Mouse (Mus musculus) stomach, embryonic 16.5 days (tissue): ENCODE measurements around the gene Naa15. TPM values are rescaled to one million over a fixed set of nuclear protein-coding genes. Genes with fewer than 3 reads are reported as not detected.

Source experiments
- ATAC-seq: fragments of 200-750 bp; cut with Nextera tagmentation; 2 replicates; pipeline ENCODE4 v1.8.0; 2017; ENCODE audit warnings: moderate number of reproducible peaks, moderate TSS enrichment; ENCODE audit not compliant: insufficient read depth, low FRiP score
- H3K27ac ChIP-seq: fragments of 300-500 bp; sonication (generic); 2 replicates; pipeline ENCODE4 v1.5.1; 2014; ENCODE audit warnings: low read length
- H3K27me3 ChIP-seq: fragments of 300-500 bp; sonication (generic); 2 replicates; pipeline ENCODE4 v1.6.1; 2014; ENCODE audit warnings: low read length, control low read depth, mixed read lengths; ENCODE audit not compliant: control insufficient read depth, insufficient read depth
- H3K36me3 ChIP-seq: fragments of 300-500 bp; sonication (generic); 2 replicates; pipeline ENCODE4 v1.6.1; 2014; ENCODE audit warnings: low read length; ENCODE audit not compliant: control insufficient read depth, insufficient read depth
- H3K4me1 ChIP-seq: fragments of 300-500 bp; sonication (generic); 2 replicates; pipeline ENCODE4 v1.6.1; 2014; ENCODE audit warnings: low read length, control low read depth, mixed read lengths; ENCODE audit not compliant: control insufficient read depth, insufficient read depth
- H3K4me2 ChIP-seq: fragments of 300-500 bp; sonication (generic); 2 replicates; pipeline ENCODE4 v1.6.1; 2014; ENCODE audit warnings: low read depth, low read length, mixed read lengths
- H3K4me3 ChIP-seq: fragments of 300-500 bp; sonication (generic); replicated peaks from 2 replicates; pipeline ENCODE4 v1.5.1; 2014; ENCODE audit warnings: mild to moderate bottlenecking, low read length
- H3K9ac ChIP-seq: fragments of 300-500 bp; sonication (generic); 2 replicates; pipeline ENCODE4 v1.6.1; 2014; ENCODE audit warnings: low read length
- H3K9me3 ChIP-seq: fragments of 300-500 bp; sonication (generic); replicated peaks from 2 replicates; pipeline ENCODE4 v1.6.1; 2016; ENCODE audit warnings: low read length, control low read depth; ENCODE audit not compliant: control insufficient read depth
- WGBS: fragments of 180-500 bp; shearing (Covaris S2); extraction: QIAGEN DNeasy Blood & Tissue Kit; methylation state at CpG from one replicate; pipeline ENCODE4 v1.1.7; 2014; 5-methylcytosine and 5-hydroxymethylcytosine counted together
- polyA plus RNA-seq: library from polyadenylated mRNA; unstranded; fragments of >200 nt; fragmentation: Nextera tagmentation; extraction: Ambion mirVana; gene quantifications from 2 replicates; pipeline ENCODE4 v1.2.1, GENCODE M21; 2015

Naa15 gene
- 25.3 and 28.9 TPM in 2 replicates for polyA plus RNA-seq

DNA sequence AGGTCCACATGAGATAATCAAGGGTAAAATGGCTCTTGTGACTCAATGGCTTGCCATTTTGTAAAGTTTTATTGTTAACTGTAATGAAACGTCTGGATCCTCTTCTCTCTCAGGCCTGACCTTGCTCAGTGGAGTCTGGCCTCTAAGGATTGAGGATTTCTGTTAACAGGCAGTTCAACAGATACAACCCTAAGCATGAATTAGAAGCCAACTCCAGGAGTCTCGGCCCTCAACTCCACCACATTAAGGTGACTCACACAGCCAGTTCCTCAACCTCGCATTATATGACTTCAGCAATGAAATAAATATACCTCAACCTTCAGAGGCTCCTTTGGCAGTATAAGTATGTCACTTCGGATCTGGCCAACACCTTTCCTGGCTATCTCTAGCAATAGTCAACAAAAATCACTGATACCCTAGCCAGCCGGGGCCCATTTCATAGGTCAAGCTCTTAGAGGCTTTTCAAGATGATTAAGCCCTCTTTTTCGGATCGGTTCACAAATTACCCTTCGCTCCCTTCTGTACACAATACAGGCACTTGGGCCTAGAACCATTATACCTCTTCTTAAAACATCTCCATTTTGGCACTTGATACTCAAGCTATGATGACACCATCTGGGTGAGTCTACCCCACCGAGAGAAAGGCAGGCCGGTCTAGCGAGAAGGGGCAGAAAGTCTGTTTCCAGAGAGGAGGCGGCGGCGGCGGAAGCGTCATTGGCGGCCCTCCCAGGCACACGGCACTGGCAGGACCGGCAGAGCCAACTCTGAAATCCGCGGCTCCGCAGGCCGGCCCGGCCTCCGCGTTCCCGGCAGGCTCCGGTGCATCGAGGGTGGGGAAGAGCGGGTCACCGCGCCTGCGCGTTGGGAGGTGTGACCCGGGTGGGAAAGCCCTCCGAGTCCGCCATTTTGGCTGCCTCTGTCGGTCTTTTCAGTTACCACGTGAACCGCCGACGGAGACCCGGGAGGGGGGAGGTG is at the start of gene Naa15:
TSS of gene Naa15 (plus strand) at position 51 of the 975 bp plus-strand sequence.
- H3K9ac ChIP-seq: peak within 1 kb of the TSS; percentile 96
- H3K27me3 ChIP-seq: no peaks in the 10 kb centered on the region
- H3K4me2 ChIP-seq: peak within 1 kb of the TSS; percentile 71
- peak within 1 kb of the TSS; percentile 95 for H3K27ac ChIP-seq
- H3K4me3 ChIP-seq: peak within 1 kb of the TSS; percentile 93
- peaks cover 21% of the 10 kb centered on the region for H3K4me1 ChIP-seq
- WGBS: 3% methylated on average over 43 of the region's 43 CpGs
- no peaks in the 10 kb centered on the region for H3K36me3 ChIP-seq
- peak; percentile 91 for ATAC-seq
- no peaks in the 10 kb centered on the region for H3K9me3 ChIP-seq

DNA sequence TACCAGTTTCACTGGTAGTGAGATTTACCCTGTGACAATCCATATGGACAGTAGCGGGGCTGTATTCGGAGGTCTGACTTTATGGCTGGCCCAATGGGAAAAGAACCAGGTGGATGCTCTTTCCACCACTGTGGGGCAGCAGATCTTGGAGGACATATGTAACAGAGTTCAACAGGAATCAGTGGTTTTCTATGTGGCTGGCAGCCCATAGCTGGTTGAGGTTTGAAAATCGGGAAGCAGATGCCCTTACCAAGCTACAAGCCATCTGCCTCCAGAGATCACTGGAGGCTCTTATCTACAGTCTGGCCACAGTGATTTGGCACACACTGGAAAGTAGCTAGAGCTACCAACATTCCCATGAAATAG is 49.4 kb upstream of the Naa15 start:
- Histone ChIP-seq H3K27ac (no peak overlapping the region), H3K4me3 (0 out of 2 replicates have a peak overlapping the region, but pooled peaks have one; percentile 47), H3K4me2 (peak overlapping the region; percentile 64), H3K9me3 (no peaks in the 10 kb centered on the region), H3K9ac (peak overlapping the region; percentile 37), H3K4me1 (no peaks in the 10 kb centered on the region), H3K27me3 (no peaks in the 10 kb centered on the region), H3K36me3 (no peaks in the 10 kb centered on the region)
- 6% methylated on average over 3 of the region's 3 CpGs for WGBS
- no peak for ATAC-seq

DNA sequence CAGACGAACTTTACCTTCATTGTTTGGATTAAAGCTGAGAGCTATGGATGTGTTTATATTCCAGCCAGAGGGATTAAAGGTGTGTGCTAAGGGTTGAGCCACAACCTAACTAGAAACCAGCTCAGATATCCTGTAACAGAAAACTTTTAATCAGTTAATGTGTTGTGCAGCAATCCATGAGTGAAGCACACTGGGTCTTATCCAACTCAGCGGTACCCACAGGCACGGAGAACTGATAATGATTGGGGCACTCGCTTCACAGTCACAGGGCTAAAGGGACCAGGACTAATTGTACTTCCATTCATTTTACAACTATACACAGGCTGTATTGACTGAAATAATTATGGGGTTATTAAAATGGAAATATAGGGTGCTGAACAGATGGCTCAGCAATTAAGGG is 48.0 kb upstream of the Naa15 start:
- H3K36me3 ChIP-seq: no peaks in the 10 kb centered on the region
- no peaks in the 10 kb centered on the region for H3K9me3 ChIP-seq
- no peak overlapping the region for H3K4me3 ChIP-seq
- no peak overlapping the region for H3K4me2 ChIP-seq
- no peaks in the 10 kb centered on the region for H3K4me1 ChIP-seq
- ATAC-seq: no peak
- H3K27me3 ChIP-seq: no peaks in the 10 kb centered on the region
- no peak overlapping the region for H3K9ac ChIP-seq
- no peak overlapping the region for H3K27ac ChIP-seq
- WGBS: 47% methylated on average over 4 of the region's 4 CpGs

DNA sequence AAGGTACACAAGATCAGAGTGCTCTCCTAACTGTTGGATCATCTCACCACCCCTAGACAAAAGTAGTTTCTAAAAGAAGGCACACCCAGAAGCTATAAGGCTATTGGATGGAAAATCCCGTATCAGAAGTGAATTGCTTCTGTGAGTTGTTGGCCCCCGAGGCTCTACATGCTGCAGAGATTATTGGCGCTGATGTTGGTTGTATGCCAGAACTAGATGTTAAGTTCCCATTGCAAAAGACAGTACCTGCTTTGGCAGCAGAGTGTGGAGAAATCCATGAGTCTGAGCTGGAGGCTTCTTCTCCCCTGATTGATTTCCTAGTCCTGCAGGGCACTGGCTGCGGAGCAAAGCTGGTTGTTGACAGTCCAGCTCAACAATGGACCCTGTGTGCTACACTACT is 46.9 kb upstream of the Naa15 start:
- Histone ChIP-seq H3K4me2 (no peak overlapping the region), H3K9me3 (no peaks in the 10 kb centered on the region), H3K27ac (no peak overlapping the region), H3K9ac (no peak overlapping the region), H3K4me3 (no peak overlapping the region), H3K4me1 (no peaks in the 10 kb centered on the region), H3K36me3 (no peaks in the 10 kb centered on the region), H3K27me3 (no peaks in the 10 kb centered on the region)
- no peak for ATAC-seq
- 77% methylated on average over 4 of the region's 4 CpGs for WGBS

DNA sequence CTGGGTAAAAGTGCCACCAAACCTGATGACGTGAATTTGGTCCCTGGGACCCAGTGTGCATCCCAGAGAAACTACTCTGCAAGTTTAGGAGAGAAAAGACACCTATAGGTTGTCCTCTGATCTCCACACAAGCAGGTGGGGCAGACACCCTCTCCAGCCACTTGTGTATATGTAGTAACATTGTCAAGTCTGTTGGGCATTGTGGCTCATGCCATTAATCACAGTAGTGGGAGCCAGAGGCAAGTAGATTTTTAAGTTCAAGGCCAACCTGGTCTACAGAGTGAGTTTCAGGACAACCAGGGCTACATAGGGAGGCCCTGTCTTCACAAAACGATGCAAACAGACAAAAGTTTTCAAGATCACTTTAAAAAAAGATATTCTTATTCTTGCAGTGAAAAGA is 43.1 kb upstream of the Naa15 start:
- Histone ChIP-seq H3K9ac (no peak overlapping the region), H3K4me2 (no peak overlapping the region), H3K9me3 (0 out of 2 replicates have a peak, but pooled peaks cover 3% of the 10 kb centered on the region), H3K36me3 (no peaks in the 10 kb centered on the region), H3K4me1 (no peaks in the 10 kb centered on the region), H3K4me3 (no peak overlapping the region), H3K27ac (no peak overlapping the region), H3K27me3 (no peaks in the 10 kb centered on the region)
- WGBS: 65% methylated on average over 2 of the region's 2 CpGs
- ATAC-seq: no peak

DNA sequence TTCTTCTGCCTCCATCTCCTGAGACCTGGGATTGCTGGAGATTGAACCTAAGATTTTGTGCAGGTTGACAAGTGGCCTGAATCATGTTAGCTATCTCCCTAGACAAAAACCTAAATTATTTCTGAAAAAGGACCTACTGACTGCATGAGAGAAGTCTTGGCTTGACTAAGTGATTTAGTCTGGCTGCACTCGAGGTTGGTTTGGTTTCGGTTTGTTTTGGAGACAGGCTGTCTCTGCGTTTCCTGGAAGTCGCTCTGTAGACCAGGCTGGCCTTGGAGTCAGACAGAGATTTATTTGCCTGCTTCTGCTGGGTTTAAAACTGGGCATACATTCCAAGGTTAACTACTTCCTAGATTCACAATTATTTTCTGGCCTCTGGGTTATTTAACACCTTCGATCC is 42.1 kb upstream of the Naa15 start:
- WGBS: 46% methylated on average over 5 of the region's 5 CpGs
- Histone ChIP-seq H3K9ac (no peak overlapping the region), H3K36me3 (no peaks in the 10 kb centered on the region), H3K27ac (no peak overlapping the region), H3K4me1 (no peaks in the 10 kb centered on the region), H3K4me3 (no peak overlapping the region), H3K4me2 (no peak overlapping the region), H3K27me3 (no peaks in the 10 kb centered on the region), H3K9me3 (0 out of 2 replicates have a peak, but pooled peaks cover 3% of the 10 kb centered on the region)
- ATAC-seq: no peak

DNA sequence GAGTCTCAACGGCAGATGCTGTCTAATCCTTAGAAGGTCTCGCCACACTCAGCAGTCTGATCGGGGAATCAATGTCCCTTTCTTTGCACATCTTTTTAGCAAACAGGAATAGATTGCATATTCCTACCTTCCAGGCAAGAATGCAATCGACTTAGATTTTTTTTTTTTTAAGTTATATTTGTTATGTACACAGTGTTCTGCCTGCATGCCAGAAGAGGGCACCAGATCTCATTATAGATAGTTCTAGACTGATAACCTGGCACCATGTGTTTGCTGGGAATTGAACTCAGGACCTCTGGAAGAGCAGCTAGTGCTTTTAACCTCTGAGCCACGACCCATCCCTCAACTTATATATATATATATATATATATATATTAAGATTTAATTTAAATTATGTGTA is 41.4 kb upstream of the Naa15 start:
- Histone ChIP-seq H3K4me2 (no peak overlapping the region), H3K27me3 (no peaks in the 10 kb centered on the region), H3K36me3 (no peaks in the 10 kb centered on the region), H3K4me1 (0 out of 2 replicates have a peak, but pooled peaks cover 5% of the 10 kb centered on the region), H3K9ac (no peak overlapping the region), H3K9me3 (0 out of 2 replicates have a peak, but pooled peaks cover 3% of the 10 kb centered on the region), H3K27ac (no peak overlapping the region), H3K4me3 (no peak overlapping the region)
- WGBS: 64% methylated on average over 5 of the region's 5 CpGs
- ATAC-seq: no peak

DNA sequence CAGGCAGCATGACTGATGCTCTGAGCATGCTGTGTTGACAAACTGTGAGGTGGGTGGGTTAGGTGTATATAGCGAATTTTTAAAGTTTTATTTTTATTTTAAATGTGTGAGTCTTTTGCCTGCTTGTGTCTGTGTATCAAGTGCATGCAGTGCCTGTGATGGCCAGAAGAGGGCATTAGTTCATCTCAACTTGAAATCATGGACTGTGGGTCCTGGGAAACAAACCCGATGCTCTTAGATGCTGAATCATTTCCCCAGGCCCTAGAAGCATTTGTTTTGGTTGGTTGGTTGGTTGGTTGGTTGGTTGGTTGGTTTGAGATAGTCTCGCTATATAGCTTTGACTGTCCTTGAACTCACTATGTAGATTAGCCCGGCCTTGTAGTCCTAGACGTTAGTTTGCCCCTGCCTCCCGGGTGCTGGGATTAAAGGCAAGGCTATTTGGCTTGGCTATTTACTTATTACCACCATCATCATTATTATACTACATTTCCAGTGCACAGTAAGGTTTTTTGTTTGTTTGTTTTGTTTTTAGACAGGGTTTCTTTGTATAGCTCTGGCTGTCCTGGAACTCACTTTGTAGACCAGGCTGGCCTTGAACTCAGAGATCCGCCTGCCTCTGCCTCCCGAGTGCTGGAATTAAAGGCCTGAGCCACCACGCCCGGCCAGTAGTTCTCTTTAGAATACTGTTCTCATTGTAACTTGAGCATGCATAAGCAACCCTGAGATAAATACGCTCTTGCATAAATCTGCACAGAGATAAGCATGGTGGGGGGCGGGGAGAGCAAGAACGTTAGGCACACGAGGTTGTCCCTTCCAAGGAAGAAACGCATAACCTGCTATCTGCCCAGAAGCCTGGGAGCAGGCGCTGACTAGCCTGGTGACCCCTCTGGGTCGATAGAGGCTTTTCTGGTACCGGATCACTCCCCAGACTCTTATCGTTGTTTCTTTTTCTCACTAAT is 39.4 kb upstream of the Naa15 start:
- 0 out of 2 replicates have a peak, but pooled peaks cover 6% of the 10 kb centered on the region for H3K4me1 ChIP-seq
- ATAC-seq: no peak
- no peak overlapping the region for H3K27ac ChIP-seq
- H3K9ac ChIP-seq: no peak overlapping the region
- no peak overlapping the region for H3K4me2 ChIP-seq
- 0 out of 2 replicates have a peak, but pooled peaks cover 3% of the 10 kb centered on the region for H3K9me3 ChIP-seq
- H3K36me3 ChIP-seq: no peaks in the 10 kb centered on the region
- H3K27me3 ChIP-seq: no peaks in the 10 kb centered on the region
- 77% methylated on average over 19 of the region's 19 CpGs for WGBS
- no peak overlapping the region for H3K4me3 ChIP-seq
